Mouse (Mus musculus): ENCODE data around the gene Olfr39. TPM values are rescaled to one million over a fixed set of nuclear protein-coding genes. Genes with fewer than 3 reads are reported as not detected.
"Not testable (repeated sequence)": the region's sequence is repeated elsewhere in the genome, so short reads cannot be mapped to it uniquely, and the experiment has no call there.

Olfr39 gene
- total RNA-seq (2021): not detected
- long read RNA-seq, experiment 1: 0 reads
- long read RNA-seq, experiment 2: 0 reads

GRCm38 (mm10) chr9:20282051-20282450 lies at the start of gene Olfr39:
Gene Olfr39, plus strand, starts transcription at chr9:20282351.
- H3K27ac ChIP-seq: no peak within 1 kb of the TSS
- intact Hi-C loops (cut with DNase I): no loop called here
- DNase-seq (ENCODE audit: extremely low spot score in 1 of 2, low spot score in 2 of 2): no peak
- no peak for TF ChIP-seq CTCF (IDR thresholded peaks at IDR 0.05)
- no peak within 1 kb of the TSS for H3K4me3 ChIP-seq

- H3K4me3 ChIP-seq: no peak within 1 kb of the TSS
- DNase-seq (ENCODE audit: extremely low spot score in 1 of 2, low spot score in 2 of 2): no peak
- intact Hi-C loops (cut with DNase I): no loop called here
- TF ChIP-seq CTCF (IDR thresholded peaks at IDR 0.05): no peak
- no peak within 1 kb of the TSS for H3K27ac ChIP-seq
These were observed 45.3 kb upstream of the Olfr39 start, which contains the start of gene Olfr872 for GRCm38 (mm10) chr9:20236819-20237218. Gene Olfr872, plus strand, starts transcription at chr9:20237119.

- no peak for DNase-seq (ENCODE audit: extremely low spot score in 1 of 2, low spot score in 2 of 2)
- intact Hi-C loops (cut with DNase I): no loop called here
- no peak overlapping the region for H3K4me3 ChIP-seq
- no peak overlapping the region for H3K27ac ChIP-seq
- TF ChIP-seq CTCF (IDR thresholded peaks at IDR 0.05): no peak
These were observed 44.8 kb upstream of the Olfr39 start for GRCm38 (mm10) chr9:20237378-20237777.

- H3K27ac ChIP-seq; H3K4me3 ChIP-seq; DNase-seq (ENCODE audit: extremely low spot score in 1 of 2, low spot score in 2 of 2); intact Hi-C loops (cut with DNase I): not testable (repeated sequence)
These were observed 13.4 kb downstream of the Olfr39 start for GRCm38 (mm10) chr9:20295562-20295961.

GRCm38 (mm10) chr9:20298232-20298631 lies 16.1 kb downstream of the Olfr39 start, which contains the start of gene Olfr873:
Gene Olfr873, plus strand, starts transcription at chr9:20298532.
- H3K4me3 ChIP-seq: no peak within 1 kb of the TSS
- DNase-seq (ENCODE audit: extremely low spot score in 1 of 2, low spot score in 2 of 2): no peak
- intact Hi-C loops (cut with DNase I): no loop called here
- no peak within 1 kb of the TSS for H3K27ac ChIP-seq
- no peak for TF ChIP-seq CTCF (IDR thresholded peaks at IDR 0.05)

- intact Hi-C loops (cut with DNase I): no loop called here
- Histone ChIP-seq H3K4me3 (no peak within 1 kb of the TSS), H3K27ac (no peak within 1 kb of the TSS)
- no peak for DNase-seq (ENCODE audit: extremely low spot score in 1 of 2, low spot score in 2 of 2)
- TF ChIP-seq CTCF (IDR thresholded peaks at IDR 0.05): no peak
These were observed 53.8 kb downstream of the Olfr39 start, which contains the start of gene Olfr18 for GRCm38 (mm10) chr9:20335994-20336393. Gene Olfr18, minus strand, starts transcription at chr9:20336094.

Other genes with a start within 250 kb of the Olfr39 start
- not detected for gene Olfr867, start 224.8 kb upstream of the Olfr39 start, total RNA-seq (2021)
- gene Olfr868, start 183.7 kb upstream of the Olfr39 start, total RNA-seq (2021): not detected
- gene Olfr869, start 153.3 kb upstream of the Olfr39 start, total RNA-seq (2021): not detected
- not detected for gene Olfr870, start 108.3 kb upstream of the Olfr39 start, total RNA-seq (2021)
- gene Olfr871, start 70.1 kb upstream of the Olfr39 start, total RNA-seq (2021): not detected
- not detected for gene Olfr872, start 45.2 kb upstream of the Olfr39 start, total RNA-seq (2021)
- not detected for gene Olfr873, start 16.2 kb downstream of the Olfr39 start, total RNA-seq (2021)
- gene Olfr18, start 53.7 kb downstream of the Olfr39 start, total RNA-seq (2021): not detected
- 1 to 10 TPM; 7.3 to 7.9 TPM for gene Zfp560, start 102.8 kb downstream of the Olfr39 start, total RNA-seq (2021)
- gene Zfp26, start 177.8 kb downstream of the Olfr39 start, total RNA-seq (2021): 10 to 100 TPM; 26.0 to 31.4 TPM
- gene Zfp426, start 210.4 kb downstream of the Olfr39 start, total RNA-seq (2021): 10 to 100 TPM; 30.7 to 33.7 TPM
- gene Zfp266, start 239.1 kb downstream of the Olfr39 start, total RNA-seq (2021): 10 to 100 TPM; 41.3 to 44.3 TPM